Mouse (Mus musculus) testis, adult 2 months (tissue): Measurements from ENCODE around the gene Crlf1. TPM values are rescaled to one million over a fixed set of nuclear protein-coding genes. Genes with fewer than 3 reads are reported as not detected.

Experiments
- H3K27ac ChIP-seq: fragments of 200-500 bp; 2 replicates; pipeline ENCODE4 v1.5.1; 2012; ENCODE audit warnings: low read depth, low read length; ENCODE audit not compliant: control insufficient read depth, insufficient read depth
- H3K27me3 ChIP-seq: fragments of 200-500 bp; 2 replicates; pipeline ENCODE4 v1.6.1; 2012; ENCODE audit warnings: mild to moderate bottlenecking, low read length, moderate library complexity; ENCODE audit not compliant: control insufficient read depth, insufficient read depth
- H3K36me3 ChIP-seq: fragments of 200-500 bp; 2 replicates; pipeline ENCODE4 v1.6.1; 2012; ENCODE audit warnings: mild to moderate bottlenecking, low read length; ENCODE audit not compliant: control insufficient read depth, insufficient read depth
- H3K4me1 ChIP-seq: fragments of 200-500 bp; 2 replicates; pipeline ENCODE4 v1.6.1; 2012; ENCODE audit warnings: low read length; ENCODE audit not compliant: control insufficient read depth, insufficient read depth
- H3K4me3 ChIP-seq: fragments of 200-500 bp; 2 replicates; pipeline ENCODE4 v1.5.1; 2012; ENCODE audit warnings: low read depth, mild to moderate bottlenecking, low read length, moderate library complexity, mixed read lengths; ENCODE audit not compliant: control insufficient read depth
- CTCF ChIP-seq: fragments of 200-500 bp; IDR thresholded peaks from 2 replicates; pipeline ENCODE4 v1.5.1; 2012; ENCODE audit warnings: low read depth, mild to moderate bottlenecking, inconsistent platforms, low read length, moderate library complexity; ENCODE audit not compliant: control insufficient read depth, insufficient read depth, insufficient replicate concordance
- POLR2A ChIP-seq: fragments of 200-500 bp; IDR thresholded peaks from 2 replicates; pipeline ENCODE4 v1.6.1; 2012; ENCODE audit warnings: low read depth, mild to moderate bottlenecking, inconsistent platforms, low read length, moderate library complexity; ENCODE audit not compliant: control insufficient read depth
- polyA plus RNA-seq: library from polyadenylated mRNA; depleted of rRNA; stranded (reverse); fragments of >200 nt; gene quantifications from 2 replicates; pipeline ENCODE4 v1.2.3, GENCODE M21; 2012

The Crlf1 gene
- polyA plus RNA-seq, 1 experiment: 126 TPM

DNA sequence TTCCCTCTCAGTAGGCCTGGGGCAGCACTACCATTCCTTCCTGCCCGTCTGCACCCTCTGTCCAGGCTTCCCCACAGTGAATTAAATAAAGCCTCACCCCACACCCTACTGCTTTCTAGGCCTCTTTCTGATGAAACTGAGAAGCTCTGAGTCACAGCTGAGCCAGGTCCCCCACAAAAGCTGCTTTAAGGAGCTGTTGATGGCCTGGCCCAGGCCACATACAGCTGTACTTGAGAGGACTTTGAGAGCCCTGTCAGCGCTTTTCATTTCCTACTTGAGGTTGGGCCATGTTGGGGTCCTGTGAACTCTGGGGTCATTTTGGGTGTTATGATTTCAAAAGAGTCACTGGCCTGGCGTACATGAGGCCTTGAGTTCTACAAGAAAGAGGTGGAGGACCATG lies 42.3 kb downstream of the Crlf1 start:
- peaks cover 7% of the 10 kb centered on the region for H3K4me1 ChIP-seq
- no peak overlapping the region for H3K27ac ChIP-seq
- H3K27me3 ChIP-seq: no peaks in the 10 kb centered on the region
- no peak overlapping the region for H3K4me3 ChIP-seq
- peaks cover 1% of the 10 kb centered on the region for H3K36me3 ChIP-seq
- no peak for TF ChIP-seq POLR2A
- TF ChIP-seq CTCF: no peak

- Histone ChIP-seq H3K4me3 (no peak overlapping the region), H3K4me1 (peaks cover 10% of the 10 kb centered on the region), H3K27ac (no peak overlapping the region), H3K27me3 (no peaks in the 10 kb centered on the region), H3K36me3 (peaks cover 1% of the 10 kb centered on the region)
- no peak for TF ChIP-seq CTCF
- TF ChIP-seq POLR2A: no peak
These were observed 42.7 kb downstream of the Crlf1 start for GRCm38 (mm10) chr8:70535701-70536100.

- no peak for TF ChIP-seq CTCF
- peak; percentile 22; the same call in 1 of the 2 replicates for TF ChIP-seq POLR2A
- H3K4me3 ChIP-seq: peak overlapping the region; percentile 90
- peak overlapping the region; percentile 98 for H3K27ac ChIP-seq
- H3K27me3 ChIP-seq: no peaks in the 10 kb centered on the region
- no peaks in the 10 kb centered on the region; the same call in 1 of the 2 replicates for H3K36me3 ChIP-seq
- H3K4me1 ChIP-seq: peaks cover 10% of the 10 kb centered on the region
These were observed 45.1 kb downstream of the Crlf1 start for GRCm38 (mm10) chr8:70538024-70538579.

DNA sequence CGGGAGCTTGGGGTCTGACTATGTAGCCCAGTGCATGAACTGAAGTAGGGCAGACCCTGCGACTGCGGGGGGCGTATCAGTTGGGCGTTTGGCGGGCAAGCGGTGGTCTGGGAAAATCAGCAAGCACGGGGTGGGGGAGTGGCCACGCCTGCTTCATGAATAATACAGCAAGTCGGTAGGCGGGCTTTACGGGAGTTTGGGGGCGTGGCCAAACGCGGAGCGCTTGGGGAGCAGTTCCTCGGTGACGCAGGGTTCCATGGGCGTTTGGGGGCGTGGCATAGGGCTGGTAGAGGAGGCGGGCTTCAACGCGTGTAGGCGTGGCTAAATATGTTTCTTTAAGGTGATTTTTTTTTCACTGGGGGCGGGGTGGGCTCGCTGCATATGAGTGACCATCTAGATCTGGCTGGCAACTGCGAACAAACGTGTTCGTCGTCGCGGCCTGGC lies 45.7 kb downstream of the Crlf1 start:
- peaks cover 10% of the 10 kb centered on the region for H3K4me1 ChIP-seq
- peak overlapping the region; percentile 98 for H3K27ac ChIP-seq
- no peaks in the 10 kb centered on the region for H3K27me3 ChIP-seq
- H3K36me3 ChIP-seq: no peaks in the 10 kb centered on the region; the same call in 1 of the 2 replicates
- peak; percentile 21 for TF ChIP-seq POLR2A
- TF ChIP-seq CTCF: no peak
- H3K4me3 ChIP-seq: peak overlapping the region; percentile 90

DNA sequence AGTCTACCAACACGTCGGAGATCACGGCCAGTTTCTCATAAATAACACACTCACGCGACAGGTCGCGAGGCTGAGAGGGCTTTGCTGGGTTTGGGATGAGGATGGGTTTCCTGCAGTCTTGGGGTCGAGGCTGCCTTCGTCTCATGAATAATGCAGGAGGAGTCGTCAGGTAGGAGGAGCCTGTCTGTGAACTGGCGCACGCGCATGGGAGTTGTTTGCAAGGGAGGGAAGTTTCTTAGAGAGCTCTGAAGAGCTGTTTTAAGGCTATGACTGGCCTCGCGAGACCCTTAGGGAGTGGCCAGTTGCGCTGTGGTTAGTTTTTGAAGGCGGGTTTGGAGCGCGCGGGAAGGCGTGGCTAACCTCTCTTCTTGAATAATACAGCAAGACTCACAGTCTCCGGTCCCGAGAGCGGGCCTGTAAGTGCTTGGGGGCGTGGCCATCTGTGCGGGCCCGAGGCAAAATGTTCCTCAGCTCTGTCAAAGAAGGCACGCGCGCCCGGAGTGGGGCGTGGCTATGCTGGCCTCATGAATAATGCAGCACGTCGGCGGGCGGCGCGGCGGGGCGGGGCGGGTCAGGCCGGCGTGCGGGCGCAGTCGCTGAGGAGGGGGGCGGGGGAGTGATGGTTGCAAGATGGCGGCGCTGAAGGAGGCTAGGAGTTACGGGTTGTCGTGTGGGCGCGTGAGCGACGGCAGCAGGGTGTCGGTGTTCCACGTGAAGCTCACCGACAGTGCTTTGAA lies 46.3 kb downstream of the Crlf1 start, which contains the start of gene Ell:
Gene Ell, plus strand, starts transcription at position 381 of the 737 bp plus-strand sequence.
- Histone ChIP-seq H3K4me3 (peak within 1 kb of the TSS; percentile 90), H3K27me3 (no peaks in the 10 kb centered on the region), H3K4me1 (peaks cover 10% of the 10 kb centered on the region), H3K27ac (peak within 1 kb of the TSS; percentile 98), H3K36me3 (no peaks in the 10 kb centered on the region; the same call in 1 of the 2 replicates)
- TF ChIP-seq CTCF (0 out of 2 replicates have a peak, but pooled peaks have one; percentile 2), POLR2A (peak; percentile 86)

- peaks cover 10% of the 10 kb centered on the region for H3K4me1 ChIP-seq
- no peak for TF ChIP-seq CTCF
- TF ChIP-seq POLR2A: no peak
- no peaks in the 10 kb centered on the region for H3K27me3 ChIP-seq
- peak overlapping the region; percentile 91 for H3K27ac ChIP-seq
- peak overlapping the region; percentile 90 for H3K4me3 ChIP-seq
- H3K36me3 ChIP-seq: no peaks in the 10 kb centered on the region
These were observed 47.1 kb downstream of the Crlf1 start for GRCm38 (mm10) chr8:70540013-70540506.

- H3K27me3 ChIP-seq: no peaks in the 10 kb centered on the region
- peak overlapping the region; percentile 91 for H3K27ac ChIP-seq
- peak overlapping the region; percentile 90 for H3K4me3 ChIP-seq
- no peaks in the 10 kb centered on the region for H3K36me3 ChIP-seq
- TF ChIP-seq CTCF (no peak), POLR2A (no peak)
- H3K4me1 ChIP-seq: peaks cover 10% of the 10 kb centered on the region
These were observed 47.6 kb downstream of the Crlf1 start for GRCm38 (mm10) chr8:70540507-70541071.
